8 mouse cellular contexts compared by ENCODE assay signal in genomic region chr1:79822806-79823525, GRCm38 (mm10). TPM values are rescaled to one million over a fixed set of nuclear protein-coding genes. Genes with fewer than 3 reads are reported as not detected.
DNase-seq lines count a peak whose midpoint lies in the region; ATAC-seq and TF ChIP-seq lines count a peak whose summit lies in the region.

No protein-coding gene starts in this region.

- DNase-seq in cerebellum, adult 2 months, result peak; percentile 11 to 29
- peak; percentile 47 to 58 for DNase-seq in left cerebral cortex, postnatal 14 days (ENCODE audit: low spot score in 2 of 2)
- DNase-seq in right cerebral cortex, postnatal 14 days, result peak; percentile 27
- no peak for DNase-seq in yolk sac, embryonic 10.5 days (ENCODE audit: low spot score)

- no peak overlapping the region for H3K4me3 ChIP-seq in intestine, embryonic 15.5 days (replicated peaks)
- no peak overlapping the region for H3K4me3 ChIP-seq in intestine, embryonic 16.5 days (ENCODE audit: low read length)
- no peak overlapping the region for H3K4me3 ChIP-seq in cerebellum, adult 2 months (replicated peaks; ENCODE audit: insufficient read depth, low read depth, low read length)
- H3K4me3 ChIP-seq in heart, embryonic 16.5 days (ENCODE audit: low read length), result no peak overlapping the region
- H3K4me3 ChIP-seq in forebrain, embryonic 12.5 days (replicated peaks), result no peak overlapping the region

- H3K27me3 ChIP-seq in intestine, embryonic 15.5 days (replicated peaks), result no peaks in the 10 kb centered on the region
- H3K27me3 ChIP-seq in intestine, embryonic 16.5 days (replicated peaks; ENCODE audit: control insufficient read depth, insufficient read depth, low read length), result no peaks in the 10 kb centered on the region
- no peaks in the 10 kb centered on the region for H3K27me3 ChIP-seq in cerebellum, adult 2 months (ENCODE audit: control insufficient read depth, insufficient read depth, low read length)
- no peaks in the 10 kb centered on the region for H3K27me3 ChIP-seq in heart, embryonic 16.5 days (ENCODE audit: control insufficient read depth, insufficient read depth, low read length)
- H3K27me3 ChIP-seq in forebrain, embryonic 12.5 days, result no peaks in the 10 kb centered on the region

- H3K9ac ChIP-seq in intestine, embryonic 15.5 days, result no peak overlapping the region
- H3K9ac ChIP-seq in intestine, embryonic 16.5 days (ENCODE audit: low read depth, low read length), result no peak overlapping the region
- no peak overlapping the region for H3K9ac ChIP-seq in heart, embryonic 16.5 days (ENCODE audit: low read length)
- no peak overlapping the region for H3K9ac ChIP-seq in forebrain, embryonic 12.5 days

- no peaks in the 10 kb centered on the region for H3K9me3 ChIP-seq in intestine, embryonic 15.5 days
- no peaks in the 10 kb centered on the region for H3K9me3 ChIP-seq in intestine, embryonic 16.5 days (ENCODE audit: control insufficient read depth, low read length)
- H3K9me3 ChIP-seq in heart, embryonic 16.5 days (replicated peaks; ENCODE audit: control insufficient read depth, low read length), result no peaks in the 10 kb centered on the region
- no peaks in the 10 kb centered on the region for H3K9me3 ChIP-seq in forebrain, embryonic 12.5 days

- WGBS in intestine, embryonic 15.5 days, result 58% methylated on average over 13 of the region's 13 CpGs
- 55% methylated on average over 13 of the region's 13 CpGs for WGBS in intestine, embryonic 16.5 days
- WGBS in cerebellum, adult 2 months, result 39% methylated on average over 13 of the region's 13 CpGs
- WGBS in heart, embryonic 16.5 days, result 56% methylated on average over 13 of the region's 13 CpGs
- 80% methylated on average over 13 of the region's 13 CpGs for WGBS in forebrain, embryonic 12.5 days

- TF ChIP-seq CTCF in cerebellum, adult 2 months (IDR thresholded peaks at IDR 0.05; ENCODE audit: borderline replicate concordance, insufficient read depth, low read depth, low read length), result no peak

- 0 out of 2 replicates have a peak overlapping the region, but pooled peaks have one; percentile 43 for H3K4me2 ChIP-seq in intestine, embryonic 15.5 days (replicated peaks)
- H3K4me2 ChIP-seq in intestine, embryonic 16.5 days (ENCODE audit: low read depth, low read length), result no peak overlapping the region
- H3K4me2 ChIP-seq in heart, embryonic 16.5 days (ENCODE audit: low read depth, low read length), result no peak overlapping the region
- no peak overlapping the region for H3K4me2 ChIP-seq in forebrain, embryonic 12.5 days

- H3K4me1 ChIP-seq in intestine, embryonic 15.5 days (replicated peaks), result 0 out of 2 replicates have a peak, but pooled peaks cover 2% of the 10 kb centered on the region
- peaks cover 15% of the 10 kb centered on the region for H3K4me1 ChIP-seq in intestine, embryonic 16.5 days (ENCODE audit: control insufficient read depth, insufficient read depth, low read length)
- H3K4me1 ChIP-seq in cerebellum, adult 2 months (ENCODE audit: control insufficient read depth, insufficient read depth, low read length), result no peaks in the 10 kb centered on the region
- 0 out of 2 replicates have a peak, but pooled peaks cover 5% of the 10 kb centered on the region for H3K4me1 ChIP-seq in heart, embryonic 16.5 days (ENCODE audit: control insufficient read depth, insufficient read depth, low read length)
- H3K4me1 ChIP-seq in forebrain, embryonic 12.5 days, result peaks cover 9% of the 10 kb centered on the region; the same call in 1 of the 2 replicates

- TF ChIP-seq POLR2A in cerebellum, adult 2 months (IDR thresholded peaks at IDR 0.05; ENCODE audit: borderline replicate concordance, insufficient read depth, low read length), result no peak

- no peak overlapping the region for H3K27ac ChIP-seq in intestine, embryonic 15.5 days
- no peak overlapping the region for H3K27ac ChIP-seq in intestine, embryonic 16.5 days (ENCODE audit: low read length)
- no peak overlapping the region for H3K27ac ChIP-seq in cerebellum, adult 2 months (ENCODE audit: insufficient read depth, low read length)
- H3K27ac ChIP-seq in heart, embryonic 16.5 days (ENCODE audit: low read length), result peak overlapping the region; percentile 15; the same call in 1 of the 2 replicates
- H3K27ac ChIP-seq in forebrain, embryonic 12.5 days, result no peak overlapping the region

- H3K36me3 ChIP-seq in intestine, embryonic 15.5 days, result no peaks in the 10 kb centered on the region
- H3K36me3 ChIP-seq in intestine, embryonic 16.5 days (ENCODE audit: control insufficient read depth, insufficient read depth, low read length), result no peaks in the 10 kb centered on the region
- no peaks in the 10 kb centered on the region for H3K36me3 ChIP-seq in heart, embryonic 16.5 days (ENCODE audit: control insufficient read depth, insufficient read depth)
- no peaks in the 10 kb centered on the region for H3K36me3 ChIP-seq in forebrain, embryonic 12.5 days (replicated peaks)

- no peak for ATAC-seq in intestine, embryonic 15.5 days
- ATAC-seq in intestine, embryonic 16.5 days, result no peak
- ATAC-seq in heart, embryonic 16.5 days (replicated peaks; ENCODE audit: extremely low read depth, insufficient read depth, low FRiP score), result no peak
- no peak for ATAC-seq in forebrain, embryonic 12.5 days (ENCODE audit: low FRiP score)

- intact Hi-C loops in left cerebral cortex, postnatal 14 days (cut with DNase I), result loop anchor here (5.0 kb wide), 1 partner anchor 34 kb away; no protein-coding TSS in a partner anchor

RNA-seq across cellular contexts. Expression of gene Serpine2, which starts 38.0 kb away (rescaled TPM):
- 82.8 and 96.8 TPM in 2 replicates for polyA plus RNA-seq in intestine, embryonic 15.5 days (2015; fragmentation: Nextera tagmentation; extraction: Ambion mirVana)
- polyA plus RNA-seq in intestine, embryonic 16.5 days (2015; fragmentation: Nextera tagmentation; extraction: Ambion mirVana), result 71.1 and 78.1 TPM in 2 replicates
- 120 and 141 TPM in 2 replicates for polyA plus RNA-seq in cerebellum, adult 2 months (2012; rRNA removed)
- polyA plus RNA-seq in heart, embryonic 16.5 days (2015; fragmentation: Nextera tagmentation; extraction: Ambion mirVana), result 91.0 and 106 TPM in 2 replicates
- 100 to 1,000 TPM; 161 to 167 TPM for total RNA-seq in left cerebral cortex, postnatal 14 days (2021)
- polyA plus RNA-seq in forebrain, embryonic 12.5 days (2016; fragmentation: Nextera tagmentation; extraction: Ambion mirVana), result 42.5 and 43.8 TPM in 2 replicates

RNA-seq across cellular contexts. Expression of gene Wdfy1, which starts 47.0 kb away (rescaled TPM):
- polyA plus RNA-seq in intestine, embryonic 15.5 days (2015; fragmentation: Nextera tagmentation; extraction: Ambion mirVana), result 31.3 and 33.1 TPM in 2 replicates
- 34.9 and 39.3 TPM in 2 replicates for polyA plus RNA-seq in intestine, embryonic 16.5 days (2015; fragmentation: Nextera tagmentation; extraction: Ambion mirVana)
- 29.9 and 32.9 TPM in 2 replicates for polyA plus RNA-seq in cerebellum, adult 2 months (2012; rRNA removed)
- 30.0 and 38.5 TPM in 2 replicates for polyA plus RNA-seq in heart, embryonic 16.5 days (2015; fragmentation: Nextera tagmentation; extraction: Ambion mirVana)
- 10 to 100 TPM; 39.3 to 42.0 TPM for total RNA-seq in left cerebral cortex, postnatal 14 days (2021)
- polyA plus RNA-seq in forebrain, embryonic 12.5 days (2016; fragmentation: Nextera tagmentation; extraction: Ambion mirVana), result 49.6 and 50.6 TPM in 2 replicates

RNA-seq across cellular contexts. Expression of gene Mrpl44, which starts 47.1 kb away (rescaled TPM):
- 52.6 and 54.7 TPM in 2 replicates for polyA plus RNA-seq in intestine, embryonic 15.5 days (2015; fragmentation: Nextera tagmentation; extraction: Ambion mirVana)
- 51.4 and 56.1 TPM in 2 replicates for polyA plus RNA-seq in intestine, embryonic 16.5 days (2015; fragmentation: Nextera tagmentation; extraction: Ambion mirVana)
- polyA plus RNA-seq in cerebellum, adult 2 months (2012; rRNA removed), result 28.4 and 29.5 TPM in 2 replicates
- 52.8 and 57.5 TPM in 2 replicates for polyA plus RNA-seq in heart, embryonic 16.5 days (2015; fragmentation: Nextera tagmentation; extraction: Ambion mirVana)
- 10 to 100 TPM; 24.8 to 26.4 TPM for total RNA-seq in left cerebral cortex, postnatal 14 days (2021)
- 49.9 and 51.0 TPM in 2 replicates for polyA plus RNA-seq in forebrain, embryonic 12.5 days (2016; fragmentation: Nextera tagmentation; extraction: Ambion mirVana)
